Mouse (Mus musculus): ENCODE measurements around the gene Aqp7.

DNA sequence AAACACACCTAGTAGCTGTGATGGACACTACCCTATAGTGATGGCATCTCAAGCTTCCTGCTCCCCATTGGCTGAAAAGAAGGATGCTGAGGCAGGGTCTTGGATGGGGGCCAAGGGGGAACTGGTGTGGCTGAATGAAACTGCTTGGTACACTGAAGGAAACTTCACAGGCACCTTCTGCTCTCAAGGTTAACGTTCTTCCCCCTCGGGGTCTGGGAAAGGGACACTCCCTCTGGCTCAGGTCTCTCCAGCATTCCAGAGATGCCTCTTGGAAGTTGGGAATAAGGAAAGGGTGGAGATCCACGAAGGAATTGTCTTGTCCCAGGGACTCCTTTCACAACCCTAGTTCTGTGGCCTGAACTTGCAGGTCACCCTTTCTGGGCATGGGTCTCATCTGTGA is 43.5 kb upstream of the Aqp7 start:
- TF ChIP-seq CTCF (IDR thresholded peaks at IDR 0.05; ENCODE audit: extremely low read depth, insufficient read length, insufficient replicate concordance, low read depth, low read length) (no peak), POLR2A (IDR thresholded peaks at IDR 0.05; ENCODE audit: low read depth, low read length) (no peak)
